In genomic region chr16:58303555-58303954, GRCm38 (mm10) we compare ENCODE assay signal across 10 mouse cellular contexts.
DNase-seq lines count a peak whose midpoint lies in the region; ATAC-seq lines count a peak whose summit lies in the region.
"Had no signal": no experiment of that assay in that cellular context is flagged by ENCODE, and none has a peak within 500 bp of the region (broad histone marks: within the 10 kb centered on the region; RNA-seq: fewer than 3 reads in every experiment).

No protein-coding gene starts in this region.

- H3K4me3 ChIP-seq in embryonic facial prominence, embryonic 14.5 days (ENCODE audit: low read depth, low read length): no peak overlapping the region
- no peak overlapping the region for H3K4me3 ChIP-seq in kidney, embryonic 14.5 days (ENCODE audit: low read length)
- H3K4me3 ChIP-seq: stomach, embryonic 15.5 days had no signal

- peak; percentile 7 for DNase-seq in ovary, adult 18-20 months (ENCODE audit: low spot score)
- no peak for DNase-seq in ovary, postnatal 10 days (ENCODE audit: low spot score)
- DNase-seq in embryonic facial prominence, embryonic 14.5 days (ENCODE audit: low spot score): peak; percentile 45
- peak; percentile 52 for DNase-seq in retina, embryonic 14.5 days (ENCODE audit: low spot score)
- DNase-seq in cerebellum, adult 11-12 months: no peak
- no peak for DNase-seq in ovary, postnatal 14 days (ENCODE audit: low spot score)
- DNase-seq: cerebellum, postnatal 10 days; layer of hippocampus, adult 9-11 months had no signal

- no peaks in the 10 kb centered on the region for H3K4me1 ChIP-seq in embryonic facial prominence, embryonic 14.5 days (ENCODE audit: control insufficient read depth, insufficient read depth, low read length)
- H3K4me1 ChIP-seq in kidney, embryonic 14.5 days (ENCODE audit: control insufficient read depth, insufficient read depth, low read length): no peaks in the 10 kb centered on the region
- H3K4me1 ChIP-seq: stomach, embryonic 15.5 days had no signal

- H3K36me3 ChIP-seq in embryonic facial prominence, embryonic 14.5 days (ENCODE audit: control insufficient read depth, insufficient read depth, low read length): no peaks in the 10 kb centered on the region
- H3K36me3 ChIP-seq in kidney, embryonic 14.5 days (ENCODE audit: control insufficient read depth, insufficient read depth, low read length): no peaks in the 10 kb centered on the region
- H3K36me3 ChIP-seq: stomach, embryonic 15.5 days had no signal

- H3K27me3 ChIP-seq in embryonic facial prominence, embryonic 14.5 days (replicated peaks; ENCODE audit: control insufficient read depth, insufficient read depth, low read length): no peaks in the 10 kb centered on the region
- no peaks in the 10 kb centered on the region for H3K27me3 ChIP-seq in kidney, embryonic 14.5 days (ENCODE audit: control insufficient read depth, insufficient read depth, low read length)
- H3K27me3 ChIP-seq: stomach, embryonic 15.5 days had no signal

- H3K9me3 ChIP-seq in embryonic facial prominence, embryonic 14.5 days (ENCODE audit: control insufficient read depth, low read length): no peaks in the 10 kb centered on the region
- H3K9me3 ChIP-seq in kidney, embryonic 14.5 days (ENCODE audit: control insufficient read depth, low read length): no peaks in the 10 kb centered on the region
- H3K9me3 ChIP-seq: stomach, embryonic 15.5 days had no signal

- 25% methylated on average over 5 of the region's 5 CpGs for WGBS in embryonic facial prominence, embryonic 14.5 days
- WGBS in kidney, embryonic 14.5 days: 23% methylated on average over 5 of the region's 5 CpGs

- H3K9ac ChIP-seq in embryonic facial prominence, embryonic 14.5 days (ENCODE audit: low read depth, low read length): no peak overlapping the region
- no peak overlapping the region for H3K9ac ChIP-seq in kidney, embryonic 14.5 days (ENCODE audit: low read depth, low read length)
- H3K9ac ChIP-seq: stomach, embryonic 15.5 days had no signal

- no peak for ATAC-seq in embryonic facial prominence, embryonic 14.5 days (ENCODE audit: low read depth)
- peak; percentile 73; the same call in 1 of the 2 replicates for ATAC-seq in kidney, embryonic 14.5 days (ENCODE audit: low FRiP score, low TSS enrichment)

- no peak overlapping the region for H3K4me2 ChIP-seq in embryonic facial prominence, embryonic 14.5 days (ENCODE audit: low read depth, low read length)
- H3K4me2 ChIP-seq in kidney, embryonic 14.5 days (replicated peaks; ENCODE audit: low read depth, low read length): no peak overlapping the region
- H3K4me2 ChIP-seq: stomach, embryonic 15.5 days had no signal

- no peak overlapping the region for H3K27ac ChIP-seq in embryonic facial prominence, embryonic 14.5 days (replicated peaks; ENCODE audit: low read depth, low read length)
- H3K27ac ChIP-seq in kidney, embryonic 14.5 days (ENCODE audit: low read depth, low read length): no peak overlapping the region
- H3K27ac ChIP-seq: stomach, embryonic 15.5 days had no signal

Comparison
In these comparisons a context has a peak if more than half of its experiments do, and no peak if none do; other contexts are left out.
1. DNase-seq: peak in ovary, adult 18-20 months (single experiment), embryonic facial prominence, embryonic 14.5 days (single experiment) and retina, embryonic 14.5 days (single experiment); none in ovary, postnatal 10 days (single experiment), cerebellum, adult 11-12 months (single experiment) and ovary, postnatal 14 days (single experiment).